Mouse (Mus musculus): ENCODE data around the gene Ccl27a.

DNA sequence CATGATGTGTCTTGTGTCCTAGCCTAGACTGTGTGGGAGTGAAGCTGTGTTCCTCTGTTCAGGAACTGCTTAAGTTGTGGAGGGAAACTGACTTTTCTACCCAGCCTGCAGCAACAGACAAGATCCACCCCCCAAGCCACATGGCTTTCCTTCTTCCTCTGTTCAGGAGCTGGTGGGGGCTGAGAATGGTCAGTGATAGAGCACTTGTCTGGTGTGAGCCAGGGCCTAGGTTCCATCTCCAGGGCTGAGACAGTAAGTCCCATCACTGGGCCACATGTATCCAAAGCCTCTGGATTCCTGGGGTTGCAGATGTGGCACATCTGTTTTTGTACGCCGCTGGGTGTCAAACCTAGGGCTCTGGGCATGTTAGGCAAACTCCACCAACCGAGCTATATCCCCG, 13.1 kb downstream of the Ccl27a start:
- TF ChIP-seq CTCF (IDR thresholded peaks at IDR 0.05; ENCODE audit: insufficient read depth, low read length) (no peak), POLR2A (IDR thresholded peaks at IDR 0.05; ENCODE audit: borderline replicate concordance, extremely low read depth, low read depth, low read length) (no peak)
